Mouse (Mus musculus): ENCODE measurements around the gene Rtp3. TPM values are rescaled to one million over a fixed set of nuclear protein-coding genes. Genes with fewer than 3 reads are reported as not detected.
A peak's percentile ranks its signal among the peaks of the same experiment; 100 is the strongest.

Rtp3 gene
- total and polyA plus RNA-seq, 2 experiments from 2014 or later: 1.4 TPM; not detected in 1

GRCm38 (mm10) chr9:110948813-110949310 lies 41.5 kb downstream of the Rtp3 start:
- H3K27ac ChIP-seq: no peak overlapping the region
- H3K9ac ChIP-seq (replicated peaks; ENCODE audit: low read length): no peak overlapping the region
- no peaks in the 10 kb centered on the region for H3K36me3 ChIP-seq (ENCODE audit: insufficient read depth, low read length)
- WGBS: 67% methylated on average over 8 of the region's 8 CpGs
- DNase-seq (ENCODE audit: low spot score) (no peak), ATAC-seq (no peak)
- no peaks in the 10 kb centered on the region for H3K27me3 ChIP-seq (ENCODE audit: insufficient read depth, low read length)
- no peak overlapping the region for H3K4me2 ChIP-seq (ENCODE audit: low read depth, low read length)
- no peak overlapping the region for H3K4me3 ChIP-seq (ENCODE audit: low read length)
- no peak for TF ChIP-seq CTCF (IDR thresholded peaks at IDR 0.05; ENCODE audit: low read depth)
- H3K4me1 ChIP-seq (ENCODE audit: insufficient read depth, low read length): no peaks in the 10 kb centered on the region
- H3K9me3 ChIP-seq (ENCODE audit: low read length): no peaks in the 10 kb centered on the region

GRCm38 (mm10) chr9:110947900-110948299 lies 42.5 kb downstream of the Rtp3 start:
- TF ChIP-seq CTCF (IDR thresholded peaks at IDR 0.05; ENCODE audit: low read depth): no peak
- WGBS: 62% methylated on average over 6 of the region's 6 CpGs
- ATAC-seq: no peak
- Histone ChIP-seq H3K9ac (replicated peaks; ENCODE audit: low read length) (no peak overlapping the region), H3K4me3 (ENCODE audit: low read length) (no peak overlapping the region), H3K4me2 (ENCODE audit: low read depth, low read length) (no peak overlapping the region), H3K27ac (no peak overlapping the region), H3K9me3 (ENCODE audit: low read length) (no peaks in the 10 kb centered on the region), H3K36me3 (ENCODE audit: insufficient read depth, low read length) (no peaks in the 10 kb centered on the region), H3K27me3 (ENCODE audit: insufficient read depth, low read length) (no peaks in the 10 kb centered on the region), H3K4me1 (ENCODE audit: insufficient read depth, low read length) (no peaks in the 10 kb centered on the region)
- no peak for DNase-seq (ENCODE audit: low spot score)

- H3K27me3 ChIP-seq (ENCODE audit: insufficient read depth, low read length): no peaks in the 10 kb centered on the region
- ATAC-seq (no peak), DNase-seq (ENCODE audit: low spot score) (no peak)
- no peak overlapping the region for H3K9ac ChIP-seq (replicated peaks; ENCODE audit: low read length)
- H3K9me3 ChIP-seq (ENCODE audit: low read length): no peaks in the 10 kb centered on the region
- TF ChIP-seq CTCF (IDR thresholded peaks at IDR 0.05; ENCODE audit: low read depth): no peak
- no peak overlapping the region for H3K4me2 ChIP-seq (ENCODE audit: low read depth, low read length)
- H3K4me1 ChIP-seq (ENCODE audit: insufficient read depth, low read length): no peaks in the 10 kb centered on the region
- no peak overlapping the region for H3K4me3 ChIP-seq (ENCODE audit: low read length)
- no peak overlapping the region for H3K27ac ChIP-seq
- H3K36me3 ChIP-seq (ENCODE audit: insufficient read depth, low read length): no peaks in the 10 kb centered on the region
- 19% methylated on average over 6 of the region's 6 CpGs for WGBS
Observed at GRCm38 (mm10) chr9:110947261-110947661, 43.1 kb downstream of the Rtp3 start.

- no peak for TF ChIP-seq CTCF (IDR thresholded peaks at IDR 0.05; ENCODE audit: low read depth)
- H3K9me3 ChIP-seq (ENCODE audit: low read length): no peaks in the 10 kb centered on the region
- no peak overlapping the region for H3K9ac ChIP-seq (replicated peaks; ENCODE audit: low read length)
- WGBS: 18% methylated on average over 20 of the region's 20 CpGs
- no peak overlapping the region for H3K27ac ChIP-seq
- no peak overlapping the region for H3K4me2 ChIP-seq (ENCODE audit: low read depth, low read length)
- H3K36me3 ChIP-seq (ENCODE audit: insufficient read depth, low read length): no peaks in the 10 kb centered on the region
- no peaks in the 10 kb centered on the region for H3K27me3 ChIP-seq (ENCODE audit: insufficient read depth, low read length)
- DNase-seq (ENCODE audit: low spot score) (no peak), ATAC-seq (no peak)
- H3K4me3 ChIP-seq (ENCODE audit: low read length): no peak overlapping the region
- H3K4me1 ChIP-seq (ENCODE audit: insufficient read depth, low read length): no peaks in the 10 kb centered on the region
Observed at GRCm38 (mm10) chr9:110946548-110947044, 43.8 kb downstream of the Rtp3 start.

- 34% methylated on average over 11 of the region's 11 CpGs for WGBS
- TF ChIP-seq CTCF (IDR thresholded peaks at IDR 0.05; ENCODE audit: low read depth): no peak
- DNase-seq (ENCODE audit: low spot score): no peak
- Histone ChIP-seq H3K4me3 (ENCODE audit: low read length) (no peak within 1 kb of the TSS), H3K9ac (replicated peaks; ENCODE audit: low read length) (no peak within 1 kb of the TSS), H3K36me3 (ENCODE audit: insufficient read depth, low read length) (no peaks in the 10 kb centered on the region), H3K9me3 (ENCODE audit: low read length) (no peaks in the 10 kb centered on the region), H3K4me1 (ENCODE audit: insufficient read depth, low read length) (no peaks in the 10 kb centered on the region), H3K4me2 (ENCODE audit: low read depth, low read length) (0 out of 2 replicates have a peak within 1 kb of the TSS, but pooled peaks have one; percentile 10), H3K27me3 (ENCODE audit: insufficient read depth, low read length) (no peaks in the 10 kb centered on the region), H3K27ac (no peak within 1 kb of the TSS)
- ATAC-seq: no peak
Observed at GRCm38 (mm10) chr9:110945926-110946325, 44.5 kb downstream of the Rtp3 start, which contains the start of gene Tdgf1. Gene Tdgf1, minus strand, starts transcription at chr9:110946158.

GRCm38 (mm10) chr9:110945343-110945742 lies 45.0 kb downstream of the Rtp3 start:
- no peak for TF ChIP-seq CTCF (IDR thresholded peaks at IDR 0.05; ENCODE audit: low read depth)
- no peak overlapping the region for H3K4me3 ChIP-seq (ENCODE audit: low read length)
- no peaks in the 10 kb centered on the region for H3K9me3 ChIP-seq (ENCODE audit: low read length)
- ATAC-seq (no peak), DNase-seq (ENCODE audit: low spot score) (no peak)
- H3K4me2 ChIP-seq (ENCODE audit: low read depth, low read length): 0 out of 2 replicates have a peak overlapping the region, but pooled peaks have one; percentile 10
- H3K36me3 ChIP-seq (ENCODE audit: insufficient read depth, low read length): no peaks in the 10 kb centered on the region
- 27% methylated on average over 18 of the region's 18 CpGs for WGBS
- no peak overlapping the region for H3K9ac ChIP-seq (replicated peaks; ENCODE audit: low read length)
- no peak overlapping the region for H3K27ac ChIP-seq
- no peaks in the 10 kb centered on the region for H3K4me1 ChIP-seq (ENCODE audit: insufficient read depth, low read length)
- H3K27me3 ChIP-seq (ENCODE audit: insufficient read depth, low read length): no peaks in the 10 kb centered on the region

- Histone ChIP-seq H3K27ac (no peak overlapping the region), H3K36me3 (ENCODE audit: insufficient read depth, low read length) (no peaks in the 10 kb centered on the region)
Observed at GRCm38 (mm10) chr9:110944265-110944664, 46.1 kb downstream of the Rtp3 start.

More at GRCm38 (mm10) chr9:110944265-110944664, 46.1 kb downstream of the Rtp3 start:
- no peak overlapping the region for H3K4me3 ChIP-seq (ENCODE audit: low read length)
- DNase-seq (ENCODE audit: low spot score) (peak; percentile 59), ATAC-seq (peak; percentile 43; the same call in 1 of the 2 replicates)
- H3K4me2 ChIP-seq (ENCODE audit: low read depth, low read length): no peak overlapping the region
- 35% methylated on average over 13 of the region's 13 CpGs for WGBS
- H3K9me3 ChIP-seq (ENCODE audit: low read length): no peaks in the 10 kb centered on the region
- H3K27me3 ChIP-seq (ENCODE audit: insufficient read depth, low read length): no peaks in the 10 kb centered on the region
- H3K4me1 ChIP-seq (ENCODE audit: insufficient read depth, low read length): no peaks in the 10 kb centered on the region
- no peak overlapping the region for H3K9ac ChIP-seq (replicated peaks; ENCODE audit: low read length)
- peak; percentile 66 for TF ChIP-seq CTCF (IDR thresholded peaks at IDR 0.05; ENCODE audit: low read depth)

Measured in hindbrain, postnatal 0 days (tissue).